Mouse (Mus musculus) cerebellum, adult 2 months (tissue): ENCODE measurements at regions not wholly inside any gene's neighbourhood (a gene's known extent, or its start where the extent isn't known, plus 50 kb on each side); places are given as distances from the start of the nearest gene placed in this dataset.

Experiments
- CTCF ChIP-seq: fragments of 200-500 bp; IDR thresholded peaks from 2 replicates; pipeline ENCODE4 v1.5.1; 2011; ENCODE audit warnings: low read depth, mild to moderate bottlenecking, control low read depth, low read length, moderate library complexity, borderline replicate concordance; ENCODE audit not compliant: insufficient read depth
- POLR2A ChIP-seq: fragments of 200-500 bp; IDR thresholded peaks from 2 replicates; pipeline ENCODE4 v1.6.1; 2011; ENCODE audit warnings: low read length, control low read depth, borderline replicate concordance; ENCODE audit not compliant: insufficient read depth

GRCm38 (mm10) chr6:141091781-141092140 is 157.3 kb upstream of the Pde3a start:
- TF ChIP-seq CTCF (no peak), POLR2A (no peak)
